Mouse (Mus musculus): ENCODE measurements around the gene Kcne1.

The Kcne1 gene

GRCm38 (mm10) chr16:92336280-92336679, 23.0 kb downstream of the Kcne1 start:
- TF ChIP-seq GATA4 (IDR thresholded peaks at IDR 0.05; ENCODE audit: insufficient replicate concordance, low read length) = no peak

- TF ChIP-seq GATA4 (IDR thresholded peaks at IDR 0.05; ENCODE audit: insufficient replicate concordance, low read length) = no peak
These were observed 24.7 kb downstream of the Kcne1 start for GRCm38 (mm10) chr16:92334600-92334999.

- 0 out of 2 replicates have a peak, but pooled peaks have one; percentile 57 for TF ChIP-seq GATA4 (IDR thresholded peaks at IDR 0.05; ENCODE audit: insufficient replicate concordance, low read length)
These were observed 28.3 kb downstream of the Kcne1 start for GRCm38 (mm10) chr16:92330966-92331365.

GRCm38 (mm10) chr16:92327911-92328310, 31.4 kb downstream of the Kcne1 start:
- TF ChIP-seq GATA4 (IDR thresholded peaks at IDR 0.05; ENCODE audit: insufficient replicate concordance, low read length) = no peak

GRCm38 (mm10) chr16:92325062-92325406, 34.2 kb downstream of the Kcne1 start:
- TF ChIP-seq GATA4 (IDR thresholded peaks at IDR 0.05; ENCODE audit: insufficient replicate concordance, low read length) = no peak

- TF ChIP-seq GATA4 (IDR thresholded peaks at IDR 0.05; ENCODE audit: insufficient replicate concordance, low read length) = no peak
These were observed 34.8 kb downstream of the Kcne1 start for GRCm38 (mm10) chr16:92324309-92325061.

GRCm38 (mm10) chr16:92321341-92321740, 37.9 kb downstream of the Kcne1 start, which contains the start of gene Fam243:
Gene Fam243 (minus strand): TSS chr16:92321441.
- no peak for TF ChIP-seq GATA4 (IDR thresholded peaks at IDR 0.05; ENCODE audit: insufficient replicate concordance, low read length)

- no peak for TF ChIP-seq GATA4 (IDR thresholded peaks at IDR 0.05; ENCODE audit: insufficient replicate concordance, low read length)
These were observed 38.9 kb downstream of the Kcne1 start for GRCm38 (mm10) chr16:92320361-92320760.

- no peak for TF ChIP-seq GATA4 (IDR thresholded peaks at IDR 0.05; ENCODE audit: insufficient replicate concordance, low read length)
These were observed 39.7 kb downstream of the Kcne1 start for GRCm38 (mm10) chr16:92319353-92320109.

- no peak for TF ChIP-seq GATA4 (IDR thresholded peaks at IDR 0.05; ENCODE audit: insufficient replicate concordance, low read length)
These were observed 43.1 kb downstream of the Kcne1 start for GRCm38 (mm10) chr16:92316049-92316738.

- TF ChIP-seq GATA4 (IDR thresholded peaks at IDR 0.05; ENCODE audit: insufficient replicate concordance, low read length) = no peak
These were observed 45.1 kb downstream of the Kcne1 start for GRCm38 (mm10) chr16:92313953-92314741.

GRCm38 (mm10) chr16:92309126-92309525, 50.1 kb downstream of the Kcne1 start:
- no peak for TF ChIP-seq GATA4 (IDR thresholded peaks at IDR 0.05; ENCODE audit: insufficient replicate concordance, low read length)

- TF ChIP-seq GATA4 (IDR thresholded peaks at IDR 0.05; ENCODE audit: insufficient replicate concordance, low read length) = no peak
These were observed 51.3 kb downstream of the Kcne1 start for GRCm38 (mm10) chr16:92307947-92308346.

GRCm38 (mm10) chr16:92305519-92305918, 53.7 kb downstream of the Kcne1 start:
- TF ChIP-seq GATA4 (IDR thresholded peaks at IDR 0.05; ENCODE audit: insufficient replicate concordance, low read length) = no peak

- no peak for TF ChIP-seq GATA4 (IDR thresholded peaks at IDR 0.05; ENCODE audit: insufficient replicate concordance, low read length)
These were observed 56.8 kb downstream of the Kcne1 start for GRCm38 (mm10) chr16:92302506-92302905.
